Mouse (Mus musculus) gastrocnemius, postnatal 4 days (tissue): ENCODE measurements around the gene Gm28230. TPM values are rescaled to one million over a fixed set of nuclear protein-coding genes. Genes with fewer than 3 reads are reported as not detected.

ENCODE experiments used
- DNase-seq, 2 experiments: peaks; one replicate each; pipeline ENCODE4 v3.0.0; 2021 to 2022; ENCODE audit warnings: low spot score in 2 of 2, mixed read lengths in 2 of 2
- total RNA-seq, 2 experiments: library from RNA; stranded (reverse); gene quantifications; 2 replicates each; pipeline ENCODE4 v1.2.3; 2021

Gm28230 gene
- total RNA-seq, 2 experiments from 2014 or later = 0.47 to 0.74 TPM

- no peak for DNase-seq
These were observed 4.6 kb upstream of the Gm28230 start for GRCm38 (mm10) chr2:74721882-74722281.

GRCm38 (mm10) chr2:74722949-74723348, 3.6 kb upstream of the Gm28230 start:
- DNase-seq = no peak

- peak in 1 of 2 experiments; percentile 18 for DNase-seq
These were observed 2.1 kb upstream of the Gm28230 start for GRCm38 (mm10) chr2:74724244-74725015.

GRCm38 (mm10) chr2:74725171-74725570, 1.4 kb upstream of the Gm28230 start:
- no peak for DNase-seq

GRCm38 (mm10) chr2:74726973-74727639, 578 bp downstream of the Gm28230 start:
- DNase-seq = no peak

GRCm38 (mm10) chr2:74727640-74728302, 1.2 kb downstream of the Gm28230 start:
- no peak for DNase-seq

GRCm38 (mm10) chr2:74728303-74728680, 1.8 kb downstream of the Gm28230 start:
- no peak for DNase-seq

- no peak for DNase-seq
These were observed 3.8 kb downstream of the Gm28230 start for GRCm38 (mm10) chr2:74730331-74730730.

GRCm38 (mm10) chr2:74731055-74731454, 4.5 kb downstream of the Gm28230 start:
- no peak for DNase-seq

- no peak for DNase-seq
These were observed 5.4 kb downstream of the Gm28230 start for GRCm38 (mm10) chr2:74731799-74732512.

GRCm38 (mm10) chr2:74732513-74733316, 6.2 kb downstream of the Gm28230 start:
- no peak for DNase-seq

- no peak for DNase-seq
These were observed 6.8 kb downstream of the Gm28230 start for GRCm38 (mm10) chr2:74733317-74733661.

GRCm38 (mm10) chr2:74733765-74734164, 7.2 kb downstream of the Gm28230 start:
- no peak for DNase-seq

GRCm38 (mm10) chr2:74734451-74734850, 7.9 kb downstream of the Gm28230 start:
- DNase-seq = no peak

- DNase-seq = no peak
These were observed 8.7 kb downstream of the Gm28230 start for GRCm38 (mm10) chr2:74734996-74735811.

GRCm38 (mm10) chr2:74735851-74736687, 9.5 kb downstream of the Gm28230 start:
- DNase-seq = no peak

GRCm38 (mm10) chr2:74736688-74737577, 10.4 kb downstream of the Gm28230 start:
- no peak for DNase-seq

GRCm38 (mm10) chr2:74737578-74738070, 11.1 kb downstream of the Gm28230 start:
- DNase-seq = no peak
